Mouse (Mus musculus) T-cell, adult 66 days (primary cell): ENCODE results near the gene Rab38. TPM values are rescaled to one million over a fixed set of nuclear protein-coding genes. Genes with fewer than 3 reads are reported as not detected.

Experiments
- total RNA-seq, 2 experiments: library from RNA; stranded (reverse); gene quantifications; 3 replicates in 1 of 2; 4 replicates in 1 of 2; pipeline ENCODE4 v1.2.4; 2023

The Rab38 gene
- total RNA-seq: under 1 TPM in 1 of 2 experiments, not detected in 1; 0.83 TPM

DNA sequence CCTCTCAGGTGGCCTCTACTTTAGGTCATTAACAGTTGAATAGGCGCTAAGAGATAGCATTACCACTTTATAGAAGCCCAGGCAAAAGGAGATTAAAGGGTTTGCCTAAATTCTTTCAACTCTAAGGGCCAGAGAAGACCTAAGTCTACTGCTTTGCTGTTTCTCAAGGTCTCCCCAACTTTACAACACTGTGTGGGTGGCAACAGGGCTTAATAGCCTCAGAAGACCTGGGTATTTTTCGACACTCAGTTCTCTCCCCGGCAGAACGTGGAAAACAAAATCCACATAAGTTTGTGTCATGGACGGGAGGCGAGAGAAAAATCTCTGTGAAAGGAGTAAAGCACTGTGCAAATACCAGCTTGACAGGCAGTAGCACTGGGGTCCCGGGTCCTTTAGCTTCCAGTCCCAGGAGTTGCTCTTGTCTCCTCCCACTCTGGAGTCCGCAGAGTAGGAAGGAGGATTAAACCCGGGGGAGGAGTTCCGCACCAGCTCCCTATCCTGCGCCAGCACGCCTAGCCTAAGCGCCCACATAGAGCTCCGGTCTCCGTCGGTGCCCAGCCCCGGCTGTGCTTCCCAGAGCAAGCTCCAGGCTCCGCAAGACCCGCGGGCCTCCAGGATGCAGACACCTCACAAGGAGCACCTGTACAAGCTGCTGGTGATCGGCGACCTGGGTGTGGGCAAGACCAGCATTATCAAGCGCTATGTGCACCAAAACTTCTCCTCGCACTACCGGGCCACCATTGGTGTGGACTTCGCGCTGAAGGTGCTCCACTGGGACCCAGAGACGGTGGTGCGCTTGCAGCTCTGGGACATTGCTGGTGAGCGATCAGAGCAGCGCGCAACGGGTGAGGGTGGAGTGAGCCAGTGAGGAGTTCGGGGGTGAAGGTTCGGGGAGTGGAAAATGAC is at the start of gene Rab38:
TSS of gene Rab38 (plus strand) at position 488 of the 906 bp plus-strand sequence.

Other genes with a start within 250 kb of the Rab38 start
- gene Ctsc, start 152.2 kb upstream of the Rab38 start, total RNA-seq: 100 to 1,000 TPM in 1 of 2 experiments, 10 to 100 TPM in 1; 80.0 to 100 TPM